Mouse (Mus musculus): ENCODE results near the gene Slc35a3. TPM values are rescaled to one million over a fixed set of nuclear protein-coding genes. Genes with fewer than 3 reads are reported as not detected.

Gene Slc35a3
- total and polyA plus RNA-seq, 3 experiments = 16.3 to 45.7 (median 24.6) TPM

- Histone ChIP-seq H3K4me3 (replicated peaks in 1 of 3; ENCODE audit: low read depth in 2 of 3, low read length in 2 of 3, poor library complexity in 1 of 3) (peak overlapping the region; percentile 49 to 98 (median 71)), H3K9me3 (replicated peaks; ENCODE audit: low read length) (no peaks in the 10 kb centered on the region), H3K27ac (ENCODE audit: insufficient read depth, low read depth) (no peak overlapping the region), H3K4me2 (ENCODE audit: insufficient read depth, low read depth, poor library complexity, severe bottlenecking) (peak overlapping the region; percentile 96), H3K27me3 (replicated peaks) (no peaks in the 10 kb centered on the region), H3K4me1 (ENCODE audit: control insufficient read depth in 1 of 2, insufficient read depth in 2 of 2) (peaks cover 7 to 29% of the 10 kb centered on the region in 2 experiments), H3K9ac (ENCODE audit: insufficient read depth, low read depth) (peak overlapping the region; percentile 82; the same call in 1 of the 2 replicates), H3K36me3 (replicated peaks in 1 of 2; ENCODE audit: control insufficient read depth in 1 of 2, insufficient read depth in 1 of 2, low read length in 1 of 2) (peaks cover 0 to 13% of the 10 kb centered on the region in 2 experiments), H3K79me2 (replicated peaks; ENCODE audit: control insufficient read depth, extremely low read depth, insufficient read depth, poor library complexity, severe bottlenecking) (peaks cover 17% of the 10 kb centered on the region)
- TF ChIP-seq POLR2A (IDR thresholded peaks at IDR 0.05; ENCODE audit: low read depth, low read length) (no peak), EP300 (IDR thresholded peaks at IDR 0.05; ENCODE audit: low read length) (0 out of 2 replicates have a peak, but pooled peaks have one; percentile 14)
- DNase-seq (ENCODE audit: extremely low read depth) = no peak
- dilution Hi-C loops (cut with MboI; ENCODE audit: extremely low pct_ligation_motif_present, extremely low pct_unique_long_range_greater_than_20kb, low sequenced_read_pairs) (no loop called here), in situ Hi-C loops (cut with MboI; ENCODE audit: low pct_ligation_motif_present, low pct_unique_long_range_greater_than_20kb, low sequenced_read_pairs) (no loop called here)
Measured at GRCm38 (mm10) chr3:116710941-116711340, 1.7 kb downstream of the Slc35a3 start.

- Histone ChIP-seq H3K36me3 (replicated peaks in 1 of 2; ENCODE audit: control insufficient read depth in 1 of 2, insufficient read depth in 1 of 2, low read length in 1 of 2) (peaks cover 0 to 31% of the 10 kb centered on the region in 2 experiments), H3K27ac (ENCODE audit: insufficient read depth, low read depth) (no peak overlapping the region), H3K4me2 (ENCODE audit: insufficient read depth, low read depth, poor library complexity, severe bottlenecking) (no peak overlapping the region), H3K9me3 (replicated peaks; ENCODE audit: low read length) (no peaks in the 10 kb centered on the region), H3K4me3 (replicated peaks in 1 of 3; ENCODE audit: low read depth in 2 of 3, low read length in 2 of 3, poor library complexity in 1 of 3) (no peak overlapping the region), H3K27me3 (replicated peaks) (no peaks in the 10 kb centered on the region), H3K4me1 (ENCODE audit: control insufficient read depth in 1 of 2, insufficient read depth in 2 of 2) (peaks cover 4 to 16% of the 10 kb centered on the region in 2 experiments; a peak in 3 of 4 replicates), H3K9ac (ENCODE audit: insufficient read depth, low read depth) (no peak overlapping the region), H3K79me2 (replicated peaks; ENCODE audit: control insufficient read depth, extremely low read depth, insufficient read depth, poor library complexity, severe bottlenecking) (peaks cover 15% of the 10 kb centered on the region)
- DNase-seq (ENCODE audit: extremely low read depth) = no peak
- dilution Hi-C loops (cut with MboI; ENCODE audit: extremely low pct_ligation_motif_present, extremely low pct_unique_long_range_greater_than_20kb, low sequenced_read_pairs) (no loop called here), in situ Hi-C loops (cut with MboI; ENCODE audit: low pct_ligation_motif_present, low pct_unique_long_range_greater_than_20kb, low sequenced_read_pairs) (no loop called here)
- TF ChIP-seq ZKSCAN1 (IDR thresholded peaks at IDR 0.05; ENCODE audit: borderline replicate concordance, low read depth, low read length) (no peak), ETS1 (conservative IDR thresholded peaks at IDR 0.05; ENCODE audit: low read depth, low read length) (no peak), ZMIZ1 (IDR thresholded peaks at IDR 0.05; ENCODE audit: low read depth, low read length) (no peak), MYC (IDR thresholded peaks at IDR 0.05; ENCODE audit: low read depth, low read length) (no peak), ELF1 (IDR thresholded peaks at IDR 0.05; ENCODE audit: low read depth, low read length) (no peak), KAT2A (IDR thresholded peaks at IDR 0.05; ENCODE audit: insufficient replicate concordance, low read length) (no peak), TBP (conservative IDR thresholded peaks at IDR 0.05; ENCODE audit: low read depth, low read length) (no peak), MAZ (IDR thresholded peaks at IDR 0.05; ENCODE audit: low read depth, low read length) (no peak), TCF12 (IDR thresholded peaks at IDR 0.05; ENCODE audit: low read depth, low read length) (no peak), MXI1 (IDR thresholded peaks at IDR 0.05; ENCODE audit: low read depth, low read length) (no peak), SMC3 (IDR thresholded peaks at IDR 0.05; ENCODE audit: low read depth, low read length) (no peak), USF2 (conservative IDR thresholded peaks at IDR 0.05; ENCODE audit: low read depth, low read length) (no peak), UBTF (IDR thresholded peaks at IDR 0.05; ENCODE audit: low read depth, low read length) (no peak), BHLHE40 (IDR thresholded peaks at IDR 0.05; ENCODE audit: low read depth, low read length) (no peak), ZNF384 (IDR thresholded peaks at IDR 0.05; ENCODE audit: low read depth, low read length) (no peak), POLR2A (IDR thresholded peaks at IDR 0.05; ENCODE audit: low read depth, low read length) (no peak), E2F4 (IDR thresholded peaks at IDR 0.05; ENCODE audit: insufficient replicate concordance, low read depth, low read length) (no peak), MEF2A (IDR thresholded peaks at IDR 0.05; ENCODE audit: borderline replicate concordance, low read depth, low read length) (no peak), NELFE (IDR thresholded peaks at IDR 0.05; ENCODE audit: low read depth, low read length) (no peak), RCOR1 (conservative IDR thresholded peaks at IDR 0.05; ENCODE audit: low read depth, low read length) (no peak)
Measured at GRCm38 (mm10) chr3:116705637-116706204, 6.9 kb downstream of the Slc35a3 start.
